Mouse (Mus musculus) gastrocnemius, adult 18-20 months (tissue): ENCODE results near the gene Gprc5c. TPM values are rescaled to one million over a fixed set of nuclear protein-coding genes. Genes with fewer than 3 reads are reported as not detected.

ENCODE experiments used
- DNase-seq: peaks from one replicate; pipeline ENCODE4 v3.0.0; 2021; ENCODE audit warnings: low spot score
- total RNA-seq, 2 experiments: library from RNA; stranded (reverse); gene quantifications; 2 replicates each; pipeline ENCODE4 v1.2.3; 2021

Gprc5c gene
- total RNA-seq, 2 experiments from 2014 or later, result 39.7 to 43.7 TPM

GRCm38 (mm10) chr11:114830433-114830773 lies 20.5 kb upstream of the Gprc5c start:
- DNase-seq, result peak; percentile 36

- no peak for DNase-seq
Measured at GRCm38 (mm10) chr11:114833166-114833565, 17.8 kb upstream of the Gprc5c start.

GRCm38 (mm10) chr11:114843818-114844463 lies 7.0 kb upstream of the Gprc5c start:
- DNase-seq, result peak; percentile 83

- no peak for DNase-seq
Measured at GRCm38 (mm10) chr11:114844464-114845220, 6.3 kb upstream of the Gprc5c start.

- DNase-seq, result no peak
Measured at GRCm38 (mm10) chr11:114846336-114846735, 4.6 kb upstream of the Gprc5c start.

- no peak for DNase-seq
Measured at GRCm38 (mm10) chr11:114847008-114847407, 3.9 kb upstream of the Gprc5c start.

- no peak for DNase-seq
Measured at GRCm38 (mm10) chr11:114849572-114849971, 1.4 kb upstream of the Gprc5c start.

GRCm38 (mm10) chr11:114850066-114850451 lies 893 bp upstream of the Gprc5c start:
- no peak for DNase-seq

GRCm38 (mm10) chr11:114851269-114851607 lies 286 bp downstream of the Gprc5c start:
- peak; percentile 40 for DNase-seq

- peak; percentile 69 for DNase-seq
Measured at GRCm38 (mm10) chr11:114851608-114852310, 807 bp downstream of the Gprc5c start.

- no peak for DNase-seq
Measured at GRCm38 (mm10) chr11:114852311-114853173, 1.6 kb downstream of the Gprc5c start.

GRCm38 (mm10) chr11:114853174-114853838 lies 2.4 kb downstream of the Gprc5c start:
- DNase-seq, result no peak

- DNase-seq, result no peak
Measured at GRCm38 (mm10) chr11:114854581-114854980, 3.6 kb downstream of the Gprc5c start.

- no peak for DNase-seq
Measured at GRCm38 (mm10) chr11:114856125-114856524, 5.2 kb downstream of the Gprc5c start.

- no peak for DNase-seq
Measured at GRCm38 (mm10) chr11:114858641-114859040, 7.7 kb downstream of the Gprc5c start.

GRCm38 (mm10) chr11:114861057-114861456 lies 10.1 kb downstream of the Gprc5c start:
- no peak for DNase-seq

- no peak for DNase-seq
Measured at GRCm38 (mm10) chr11:114862687-114863086, 11.7 kb downstream of the Gprc5c start.

- no peak for DNase-seq
Measured at GRCm38 (mm10) chr11:114863918-114864420, 13.0 kb downstream of the Gprc5c start.

GRCm38 (mm10) chr11:114865999-114866398 lies 15.0 kb downstream of the Gprc5c start:
- peak; percentile 61 for DNase-seq

GRCm38 (mm10) chr11:114866486-114867360 lies 15.8 kb downstream of the Gprc5c start:
- DNase-seq, result peak; percentile 69
